8 mouse cellular contexts compared by ENCODE assay signal in genomic region chr19:29924638-29925258, GRCm38 (mm10). TPM values are rescaled to one million over a fixed set of nuclear protein-coding genes. Genes with fewer than 3 reads are reported as not detected.
DNase-seq lines count a peak whose midpoint lies in the region; ATAC-seq lines count a peak whose summit lies in the region.

Il33 (plus strand) TSS chr19:29925114.

- no peaks in the 10 kb centered on the region for H3K9me3 ChIP-seq in midbrain, embryonic 14.5 days (ENCODE audit: control insufficient read depth, low read length)
- H3K9me3 ChIP-seq in midbrain, embryonic 10.5 days (replicated peaks), result no peaks in the 10 kb centered on the region
- no peaks in the 10 kb centered on the region for H3K9me3 ChIP-seq in embryonic facial prominence, embryonic 14.5 days (ENCODE audit: control insufficient read depth, low read length)
- H3K9me3 ChIP-seq in heart, embryonic 15.5 days (replicated peaks), result no peaks in the 10 kb centered on the region

- ATAC-seq in midbrain, embryonic 14.5 days (ENCODE audit: low FRiP score, low TSS enrichment), result no peak
- ATAC-seq in embryonic facial prominence, embryonic 14.5 days (ENCODE audit: low read depth), result no peak
- 0 out of 2 replicates have a peak, but pooled peaks have one; percentile 31 for ATAC-seq in heart, embryonic 15.5 days (replicated peaks; ENCODE audit: insufficient number of reproducible peaks, insufficient read depth, low FRiP score, low read depth)

- H3K4me3 ChIP-seq in midbrain, embryonic 14.5 days (replicated peaks; ENCODE audit: low read depth, low read length), result no peak within 1 kb of the TSS
- H3K4me3 ChIP-seq in midbrain, embryonic 10.5 days, result no peak within 1 kb of the TSS
- H3K4me3 ChIP-seq in embryonic facial prominence, embryonic 14.5 days (ENCODE audit: low read depth, low read length), result no peak within 1 kb of the TSS
- peak within 1 kb of the TSS; percentile 22 for H3K4me3 ChIP-seq in heart, embryonic 15.5 days

- WGBS in midbrain, embryonic 14.5 days, result 64% methylated on average over 10 of the region's 10 CpGs
- WGBS in midbrain, embryonic 10.5 days, result 87% methylated on average over 10 of the region's 10 CpGs
- 29% methylated on average over 10 of the region's 10 CpGs for WGBS in embryonic facial prominence, embryonic 14.5 days
- 23% methylated on average over 10 of the region's 10 CpGs for WGBS in heart, embryonic 15.5 days

- H3K27me3 ChIP-seq in midbrain, embryonic 14.5 days (ENCODE audit: control insufficient read depth, insufficient read depth, low read length), result no peaks in the 10 kb centered on the region
- no peaks in the 10 kb centered on the region for H3K27me3 ChIP-seq in midbrain, embryonic 10.5 days (ENCODE audit: low read depth, poor library complexity, severe bottlenecking)
- no peaks in the 10 kb centered on the region for H3K27me3 ChIP-seq in embryonic facial prominence, embryonic 14.5 days (replicated peaks; ENCODE audit: control insufficient read depth, insufficient read depth, low read length)
- H3K27me3 ChIP-seq in heart, embryonic 15.5 days, result no peaks in the 10 kb centered on the region

- H3K4me2 ChIP-seq in midbrain, embryonic 14.5 days (ENCODE audit: low read length), result no peak within 1 kb of the TSS
- H3K4me2 ChIP-seq in embryonic facial prominence, embryonic 14.5 days (ENCODE audit: low read depth, low read length), result peak within 1 kb of the TSS; percentile 31; the same call in 1 of the 2 replicates
- H3K4me2 ChIP-seq in heart, embryonic 15.5 days, result peak within 1 kb of the TSS; percentile 51

- H3K9ac ChIP-seq in midbrain, embryonic 14.5 days (replicated peaks; ENCODE audit: low read length), result no peak within 1 kb of the TSS
- H3K9ac ChIP-seq in embryonic facial prominence, embryonic 14.5 days (ENCODE audit: low read depth, low read length), result no peak within 1 kb of the TSS
- H3K9ac ChIP-seq in heart, embryonic 15.5 days, result no peak within 1 kb of the TSS

- no peaks in the 10 kb centered on the region for H3K36me3 ChIP-seq in midbrain, embryonic 14.5 days (ENCODE audit: control insufficient read depth, insufficient read depth, low read length)
- H3K36me3 ChIP-seq in midbrain, embryonic 10.5 days, result no peaks in the 10 kb centered on the region
- H3K36me3 ChIP-seq in embryonic facial prominence, embryonic 14.5 days (ENCODE audit: control insufficient read depth, insufficient read depth, low read length), result no peaks in the 10 kb centered on the region
- H3K36me3 ChIP-seq in heart, embryonic 15.5 days, result no peaks in the 10 kb centered on the region

- peak; percentile 80 for DNase-seq in midbrain, embryonic 14.5 days
- DNase-seq in midbrain, embryonic 10.5 days (ENCODE audit: low spot score), result no peak
- peak; percentile 93 for DNase-seq in embryonic facial prominence, embryonic 14.5 days (ENCODE audit: low spot score)
- peak; percentile 45 to 80 for DNase-seq in layer of hippocampus, adult 18-20 months (ENCODE audit: low spot score in 2 of 2)
- peak; percentile 75 for DNase-seq in lung, postnatal 14 days
- DNase-seq in testis, postnatal 10 days (ENCODE audit: low spot score), result peak; percentile 61
- no peak for DNase-seq in c-Kit-positive CD71-positive TER-119-positive erythroid progenitor cells, embryonic 14.5 days (ENCODE audit: low spot score)

- H3K27ac ChIP-seq in midbrain, embryonic 14.5 days (replicated peaks; ENCODE audit: low read depth, low read length), result no peak within 1 kb of the TSS
- no peak within 1 kb of the TSS for H3K27ac ChIP-seq in midbrain, embryonic 10.5 days (replicated peaks)
- H3K27ac ChIP-seq in embryonic facial prominence, embryonic 14.5 days (replicated peaks; ENCODE audit: low read depth, low read length), result no peak within 1 kb of the TSS
- H3K27ac ChIP-seq in heart, embryonic 15.5 days, result peak within 1 kb of the TSS; percentile 37

- no peaks in the 10 kb centered on the region for H3K4me1 ChIP-seq in midbrain, embryonic 14.5 days (ENCODE audit: control insufficient read depth, insufficient read depth, low read length)
- H3K4me1 ChIP-seq in midbrain, embryonic 10.5 days, result no peaks in the 10 kb centered on the region
- H3K4me1 ChIP-seq in embryonic facial prominence, embryonic 14.5 days (ENCODE audit: control insufficient read depth, insufficient read depth, low read length), result peaks cover 16% of the 10 kb centered on the region
- H3K4me1 ChIP-seq in heart, embryonic 15.5 days (replicated peaks), result peaks cover 22% of the 10 kb centered on the region

RNA-seq across cellular contexts. Expression of gene Il33, which starts in this region (rescaled TPM):
- 0.25 and 0.43 TPM in 2 replicates for polyA plus RNA-seq in midbrain, embryonic 14.5 days (2014; fragmentation: Nextera tagmentation; extraction: Ambion mirVana)
- 0.60 TPM in 2 replicates for polyA plus RNA-seq in midbrain, embryonic 10.5 days (2016; fragmentation: Nextera tagmentation; extraction: Ambion mirVana)
- polyA plus RNA-seq in embryonic facial prominence, embryonic 14.5 days (2014; fragmentation: Nextera tagmentation; extraction: Ambion mirVana), result 11.2 and 12.3 TPM in 2 replicates
- 9.5 and 10.2 TPM in 2 replicates for polyA plus RNA-seq in heart, embryonic 15.5 days (2015; fragmentation: Nextera tagmentation; extraction: Ambion mirVana)
- total RNA-seq in layer of hippocampus, adult 18-20 months (2021), result 10 to 100 TPM; 78.2 to 91.3 TPM

Comparison
In these comparisons a context has a peak if more than half of its experiments do, and no peak if none do; other contexts are left out.
1. Peak in DNase-seq in midbrain, embryonic 14.5 days; RNA of the gene not detected or under 1 TPM.
2. DNase-seq: peak in embryonic facial prominence, embryonic 14.5 days (single experiment), layer of hippocampus, adult 18-20 months (2 of 2), lung, postnatal 14 days (single experiment) and testis, postnatal 10 days (single experiment); none in midbrain, embryonic 10.5 days (single experiment) and c-Kit-positive CD71-positive TER-119-positive erythroid progenitor cells, embryonic 14.5 days (single experiment).